Mouse (Mus musculus) liver, postnatal 0 days (tissue): ENCODE results near the gene Gm21970. TPM values are rescaled to one million over a fixed set of nuclear protein-coding genes. Genes with fewer than 3 reads are reported as not detected.

Experiments
- ATAC-seq: fragments of 200-750 bp; cut with Nextera tagmentation; 2 replicates; pipeline ENCODE4 v1.8.0; 2017; ENCODE audit warnings: mild to moderate bottlenecking, moderate library complexity
- DNase-seq: peaks from one replicate; pipeline ENCODE4 v3.0.0-alpha.2; 2016
- H3K27ac ChIP-seq: fragments of 300-500 bp; sonication (generic); 2 replicates; pipeline ENCODE4 v1.5.1; 2014; ENCODE audit warnings: antibody characterized with exemption, moderate library complexity, mild to moderate bottlenecking, low read depth
- H3K27me3 ChIP-seq: fragments of 300-500 bp; sonication (generic); 2 replicates; pipeline ENCODE4 v1.6.1; 2014; ENCODE audit warnings: low read length, control low read depth, mixed read lengths; ENCODE audit not compliant: insufficient read depth
- H3K36me3 ChIP-seq: fragments of 300-500 bp; sonication (generic); replicated peaks from 2 replicates; pipeline ENCODE4 v1.6.1; 2014; ENCODE audit warnings: mild to moderate bottlenecking, control low read depth, low read length, moderate library complexity, mixed read lengths; ENCODE audit not compliant: insufficient read depth
- H3K4me1 ChIP-seq: fragments of 300-500 bp; sonication (generic); 2 replicates; pipeline ENCODE4 v1.6.1; 2014; ENCODE audit warnings: antibody characterized with exemption, mild to moderate bottlenecking, control low read depth; ENCODE audit not compliant: insufficient read depth
- H3K4me2 ChIP-seq: fragments of 300-500 bp; sonication (generic); 2 replicates; pipeline ENCODE4 v1.6.1; 2014; ENCODE audit warnings: low read depth, mild to moderate bottlenecking, low read length, moderate library complexity, mixed read lengths
- H3K4me3 ChIP-seq: fragments of 300-500 bp; sonication (generic); 2 replicates; pipeline ENCODE4 v1.5.1; 2014; ENCODE audit warnings: low read depth, low read length
- H3K9ac ChIP-seq: fragments of 300-500 bp; sonication (generic); replicated peaks from 2 replicates; pipeline ENCODE4 v1.6.1; 2014; ENCODE audit warnings: mild to moderate bottlenecking, moderate library complexity
- H3K9me3 ChIP-seq: fragments of 300-500 bp; sonication (generic); 2 replicates; pipeline ENCODE4 v1.6.1; 2016; ENCODE audit warnings: mild to moderate bottlenecking, control low read depth, low read length, mixed read lengths
- CTCF ChIP-seq: sonication (generic); IDR thresholded peaks from 2 replicates; pipeline ENCODE4 v1.5.1; 2016; ENCODE audit warnings: antibody characterized with exemption, low read depth
- EP300 ChIP-seq: IDR thresholded peaks from 2 replicates; pipeline ENCODE4 v1.6.1; 2016; ENCODE audit warnings: antibody characterized with exemption, low read depth, mild to moderate bottlenecking
- WGBS: fragments of 180-500 bp; shearing (Covaris S2); extraction: QIAGEN DNeasy Blood & Tissue Kit; methylation state at CpG from one replicate; pipeline ENCODE4 v1.1.7; 2014; ENCODE audit not compliant: insufficient replicate concordance; 5-methylcytosine and 5-hydroxymethylcytosine counted together
- polyA plus RNA-seq: library from polyadenylated mRNA; unstranded; fragments of >200 nt; fragmentation: Nextera tagmentation; extraction: Ambion mirVana; gene quantifications from 2 replicates; pipeline ENCODE4 v1.2.1, GENCODE M21; 2015

The Gm21970 gene
- polyA plus RNA-seq = not detected in 2 replicates

GRCm38 (mm10) chr16:91391421-91391820, at the start of gene Gm21970:
Gene Gm21970 (plus strand): TSS chr16:91391721.
- Histone ChIP-seq H3K9ac (no peak within 1 kb of the TSS), H3K27ac (no peak within 1 kb of the TSS), H3K4me3 (no peak within 1 kb of the TSS), H3K27me3 (no peaks in the 10 kb centered on the region), H3K4me1 (peaks cover 13% of the 10 kb centered on the region; the same call in 1 of the 2 replicates), H3K36me3 (peaks cover 88% of the 10 kb centered on the region), H3K9me3 (peaks cover 5% of the 10 kb centered on the region; the same call in 1 of the 2 replicates), H3K4me2 (no peak within 1 kb of the TSS)
- ATAC-seq = no peak
- TF ChIP-seq EP300 = no peak
- no peak for TF ChIP-seq CTCF
- DNase-seq = no peak
- 93% methylated on average over 5 of the region's 5 CpGs for WGBS

GRCm38 (mm10) chr16:91346491-91346890, 45.0 kb upstream of the Gm21970 start:
- H3K27ac ChIP-seq = no peak overlapping the region
- DNase-seq = no peak
- no peaks in the 10 kb centered on the region for H3K9me3 ChIP-seq
- H3K27me3 ChIP-seq = no peaks in the 10 kb centered on the region
- no peak for ATAC-seq
- no peak overlapping the region for H3K9ac ChIP-seq
- H3K4me1 ChIP-seq = 0 out of 2 replicates have a peak, but pooled peaks cover 2% of the 10 kb centered on the region
- 76% methylated on average over 9 of the region's 9 CpGs for WGBS
- H3K4me2 ChIP-seq = no peak overlapping the region
- H3K4me3 ChIP-seq = no peak overlapping the region
- H3K36me3 ChIP-seq = no peaks in the 10 kb centered on the region
- TF ChIP-seq CTCF (no peak), EP300 (no peak)

GRCm38 (mm10) chr16:91347491-91348263, 43.8 kb upstream of the Gm21970 start:
- ATAC-seq = no peak
- H3K4me3 ChIP-seq = no peak overlapping the region
- DNase-seq = no peak
- peak overlapping the region; percentile 52 for H3K27ac ChIP-seq
- no peak overlapping the region for H3K4me2 ChIP-seq
- H3K27me3 ChIP-seq = no peaks in the 10 kb centered on the region
- WGBS = 60% methylated on average over 20 of the region's 20 CpGs
- peaks cover 6% of the 10 kb centered on the region for H3K4me1 ChIP-seq
- TF ChIP-seq CTCF (no peak), EP300 (no peak)
- H3K9me3 ChIP-seq = no peaks in the 10 kb centered on the region
- no peak overlapping the region for H3K9ac ChIP-seq
- H3K36me3 ChIP-seq = no peaks in the 10 kb centered on the region

- Histone ChIP-seq H3K27me3 (no peaks in the 10 kb centered on the region), H3K4me1 (peaks cover 12% of the 10 kb centered on the region), H3K9me3 (no peaks in the 10 kb centered on the region), H3K4me2 (no peak overlapping the region), H3K9ac (no peak overlapping the region), H3K4me3 (no peak overlapping the region), H3K27ac (peak overlapping the region; percentile 52; the same call in 1 of the 2 replicates), H3K36me3 (no peaks in the 10 kb centered on the region)
- TF ChIP-seq EP300 (no peak), CTCF (no peak)
- ATAC-seq (no peak), DNase-seq (no peak)
- WGBS = 79% methylated on average over 14 of the region's 14 CpGs
Observed at GRCm38 (mm10) chr16:91348264-91348565, 43.3 kb upstream of the Gm21970 start.

GRCm38 (mm10) chr16:91348588-91349330, 42.8 kb upstream of the Gm21970 start:
- Histone ChIP-seq H3K9ac (no peak overlapping the region), H3K4me2 (no peak overlapping the region), H3K4me3 (no peak overlapping the region), H3K9me3 (no peaks in the 10 kb centered on the region), H3K27me3 (no peaks in the 10 kb centered on the region), H3K27ac (0 out of 2 replicates have a peak overlapping the region, but pooled peaks have one; percentile 52), H3K36me3 (no peaks in the 10 kb centered on the region), H3K4me1 (peaks cover 17% of the 10 kb centered on the region)
- TF ChIP-seq CTCF (no peak), EP300 (no peak)
- ATAC-seq (no peak), DNase-seq (no peak)
- WGBS = 75% methylated on average over 28 of the region's 28 CpGs

GRCm38 (mm10) chr16:91352084-91352562, 39.4 kb upstream of the Gm21970 start:
- peak overlapping the region; percentile 98 for H3K27ac ChIP-seq

More at GRCm38 (mm10) chr16:91352084-91352562, 39.4 kb upstream of the Gm21970 start:
- Histone ChIP-seq H3K27me3 (no peaks in the 10 kb centered on the region), H3K9ac (peak overlapping the region; percentile 63), H3K4me3 (no peak overlapping the region), H3K36me3 (no peaks in the 10 kb centered on the region), H3K4me2 (peak overlapping the region; percentile 69), H3K9me3 (no peaks in the 10 kb centered on the region), H3K4me1 (peaks cover 35% of the 10 kb centered on the region)
- 3% methylated on average over 7 of the region's 7 CpGs for WGBS
- DNase-seq = peak; percentile 84
- TF ChIP-seq EP300 (no peak), CTCF (peak; percentile 97)
- ATAC-seq = peak; percentile 19
